Mouse (Mus musculus): ENCODE data around the gene Rgs11.

The Rgs11 gene

GRCm38 (mm10) chr17:26229776-26230175 lies 27.0 kb downstream of the Rgs11 start:
- no peak for DNase-seq (ENCODE audit: extremely low spot score, low spot score)

GRCm38 (mm10) chr17:26231156-26231555 lies 28.4 kb downstream of the Rgs11 start:
- no peak for DNase-seq (ENCODE audit: extremely low spot score, low spot score)

GRCm38 (mm10) chr17:26232863-26233262 lies 30.1 kb downstream of the Rgs11 start:
- DNase-seq (ENCODE audit: extremely low spot score, low spot score), result no peak

- no peak for DNase-seq (ENCODE audit: extremely low spot score, low spot score)
These were observed 31.6 kb downstream of the Rgs11 start for GRCm38 (mm10) chr17:26234386-26234785.

GRCm38 (mm10) chr17:26235077-26235815 lies 32.5 kb downstream of the Rgs11 start:
- no peak for DNase-seq (ENCODE audit: extremely low spot score, low spot score)

GRCm38 (mm10) chr17:26237667-26238066 lies 34.9 kb downstream of the Rgs11 start:
- no peak for DNase-seq (ENCODE audit: extremely low spot score, low spot score)

- DNase-seq (ENCODE audit: extremely low spot score, low spot score), result no peak
These were observed 36.8 kb downstream of the Rgs11 start for GRCm38 (mm10) chr17:26239551-26239950.

GRCm38 (mm10) chr17:26240120-26240790 lies 37.5 kb downstream of the Rgs11 start:
- no peak for DNase-seq (ENCODE audit: extremely low spot score, low spot score)

- DNase-seq (ENCODE audit: extremely low spot score, low spot score), result no peak
These were observed 38.2 kb downstream of the Rgs11 start for GRCm38 (mm10) chr17:26240990-26241389.

GRCm38 (mm10) chr17:26243471-26244100 lies 40.8 kb downstream of the Rgs11 start:
- DNase-seq (ENCODE audit: extremely low spot score, low spot score), result no peak

- DNase-seq (ENCODE audit: extremely low spot score, low spot score), result peak; percentile 97
These were observed 41.5 kb downstream of the Rgs11 start, which contains the start of gene Fam234a for GRCm38 (mm10) chr17:26244101-26244841. Fam234a (minus strand) TSS chr17:26244242.

GRCm38 (mm10) chr17:26251886-26252538 lies 49.3 kb downstream of the Rgs11 start:
- DNase-seq (ENCODE audit: extremely low spot score, low spot score), result no peak

- peak; percentile 97 for DNase-seq (ENCODE audit: extremely low spot score, low spot score)
These were observed 49.9 kb downstream of the Rgs11 start, which contains the start of gene Luc7l for GRCm38 (mm10) chr17:26252539-26253251. Luc7l (plus strand) TSS chr17:26252896.

- no peak for DNase-seq (ENCODE audit: extremely low spot score, low spot score)
These were observed 50.6 kb downstream of the Rgs11 start for GRCm38 (mm10) chr17:26253399-26253798.

GRCm38 (mm10) chr17:26255313-26255712 lies 52.6 kb downstream of the Rgs11 start:
- DNase-seq (ENCODE audit: extremely low spot score, low spot score), result no peak
